Mouse (Mus musculus): ENCODE measurements around the gene Selenow. TPM values are rescaled to one million over a fixed set of nuclear protein-coding genes. Genes with fewer than 3 reads are reported as not detected.

The Selenow gene
- polyA plus RNA-seq, 1 experiment from 2014 or later = 660 TPM

- WGBS = 49% methylated on average over 16 of the region's 16 CpGs
- Histone ChIP-seq H3K4me2 (ENCODE audit: low read depth, low read length) (no peak overlapping the region), H3K4me3 (ENCODE audit: low read length) (no peak overlapping the region), H3K9ac (ENCODE audit: low read depth, low read length) (no peak overlapping the region), H3K9me3 (ENCODE audit: control insufficient read depth, low read length) (no peaks in the 10 kb centered on the region), H3K36me3 (ENCODE audit: control insufficient read depth, insufficient read depth, low read length) (peaks cover 18% of the 10 kb centered on the region), H3K4me1 (ENCODE audit: control insufficient read depth, insufficient read depth, low read length) (no peaks in the 10 kb centered on the region), H3K27me3 (replicated peaks; ENCODE audit: control insufficient read depth, insufficient read depth, low read length) (no peaks in the 10 kb centered on the region; the same call in 1 of the 2 replicates), H3K27ac (ENCODE audit: low read length) (no peak overlapping the region; the same call in 1 of the 2 replicates)
- ATAC-seq = no peak
Measured at GRCm38 (mm10) chr7:15933437-15934359, 11.5 kb upstream of the Selenow start.

GRCm38 (mm10) chr7:15931635-15932034 lies 9.4 kb upstream of the Selenow start:
- Histone ChIP-seq H3K4me2 (ENCODE audit: low read depth, low read length) (no peak overlapping the region), H3K9ac (ENCODE audit: low read depth, low read length) (no peak overlapping the region), H3K4me1 (ENCODE audit: control insufficient read depth, insufficient read depth, low read length) (no peaks in the 10 kb centered on the region), H3K4me3 (ENCODE audit: low read length) (no peak overlapping the region), H3K27ac (ENCODE audit: low read length) (no peak overlapping the region), H3K27me3 (replicated peaks; ENCODE audit: control insufficient read depth, insufficient read depth, low read length) (no peaks in the 10 kb centered on the region; the same call in 1 of the 2 replicates), H3K9me3 (ENCODE audit: control insufficient read depth, low read length) (no peaks in the 10 kb centered on the region), H3K36me3 (ENCODE audit: control insufficient read depth, insufficient read depth, low read length) (0 out of 2 replicates have a peak, but pooled peaks cover under 1% of the 10 kb centered on the region)
- no peak for ATAC-seq
- WGBS = 70% methylated on average over 3 of the region's 3 CpGs

GRCm38 (mm10) chr7:15930543-15930942 lies 8.3 kb upstream of the Selenow start:
- Histone ChIP-seq H3K27ac (ENCODE audit: low read length) (no peak overlapping the region), H3K36me3 (ENCODE audit: control insufficient read depth, insufficient read depth, low read length) (no peaks in the 10 kb centered on the region), H3K9me3 (ENCODE audit: control insufficient read depth, low read length) (no peaks in the 10 kb centered on the region), H3K9ac (ENCODE audit: low read depth, low read length) (no peak overlapping the region), H3K27me3 (replicated peaks; ENCODE audit: control insufficient read depth, insufficient read depth, low read length) (no peaks in the 10 kb centered on the region; the same call in 1 of the 2 replicates), H3K4me1 (ENCODE audit: control insufficient read depth, insufficient read depth, low read length) (no peaks in the 10 kb centered on the region), H3K4me2 (ENCODE audit: low read depth, low read length) (no peak overlapping the region), H3K4me3 (ENCODE audit: low read length) (no peak overlapping the region)
- WGBS = 61% methylated on average over 2 of the region's 2 CpGs
- no peak for ATAC-seq

- 24% methylated on average over 4 of the region's 4 CpGs for WGBS
- H3K4me2 ChIP-seq (ENCODE audit: low read depth, low read length) = no peak overlapping the region
- no peaks in the 10 kb centered on the region; the same call in 1 of the 2 replicates for H3K27me3 ChIP-seq (replicated peaks; ENCODE audit: control insufficient read depth, insufficient read depth, low read length)
- H3K9me3 ChIP-seq (ENCODE audit: control insufficient read depth, low read length) = no peaks in the 10 kb centered on the region
- H3K27ac ChIP-seq (ENCODE audit: low read length) = no peak overlapping the region
- no peak overlapping the region for H3K9ac ChIP-seq (ENCODE audit: low read depth, low read length)
- no peaks in the 10 kb centered on the region for H3K36me3 ChIP-seq (ENCODE audit: control insufficient read depth, insufficient read depth, low read length)
- no peak overlapping the region for H3K4me3 ChIP-seq (ENCODE audit: low read length)
- no peaks in the 10 kb centered on the region for H3K4me1 ChIP-seq (ENCODE audit: control insufficient read depth, insufficient read depth, low read length)
- ATAC-seq = peak; percentile 86
Measured at GRCm38 (mm10) chr7:15929910-15930309, 7.7 kb upstream of the Selenow start.

- Histone ChIP-seq H3K9ac (ENCODE audit: low read depth, low read length) (peak overlapping the region; percentile 81), H3K4me3 (ENCODE audit: low read length) (peak overlapping the region; percentile 81), H3K27me3 (replicated peaks; ENCODE audit: control insufficient read depth, insufficient read depth, low read length) (no peaks in the 10 kb centered on the region), H3K4me1 (ENCODE audit: control insufficient read depth, insufficient read depth, low read length) (peaks cover 16% of the 10 kb centered on the region), H3K27ac (ENCODE audit: low read length) (peak overlapping the region; percentile 81), H3K4me2 (ENCODE audit: low read depth, low read length) (peak overlapping the region; percentile 82), H3K36me3 (ENCODE audit: control insufficient read depth, insufficient read depth, low read length) (peaks cover 18% of the 10 kb centered on the region), H3K9me3 (ENCODE audit: control insufficient read depth, low read length) (no peaks in the 10 kb centered on the region)
- peak; percentile 51 for ATAC-seq
- WGBS = under 1% methylated on average over 10 of the region's 10 CpGs
Measured at GRCm38 (mm10) chr7:15921796-15922195, 406 bp downstream of the Selenow start.

GRCm38 (mm10) chr7:15920645-15921190 lies 1.5 kb downstream of the Selenow start:
- ATAC-seq = no peak
- no peaks in the 10 kb centered on the region for H3K27me3 ChIP-seq (replicated peaks; ENCODE audit: control insufficient read depth, insufficient read depth, low read length)
- H3K4me3 ChIP-seq (ENCODE audit: low read length) = peak overlapping the region; percentile 81
- H3K9me3 ChIP-seq (ENCODE audit: control insufficient read depth, low read length) = no peaks in the 10 kb centered on the region
- WGBS = 83% methylated on average over 6 of the region's 6 CpGs
- H3K9ac ChIP-seq (ENCODE audit: low read depth, low read length) = peak overlapping the region; percentile 81
- H3K4me1 ChIP-seq (ENCODE audit: control insufficient read depth, insufficient read depth, low read length) = peaks cover 16% of the 10 kb centered on the region
- H3K27ac ChIP-seq (ENCODE audit: low read length) = no peak overlapping the region
- H3K36me3 ChIP-seq (ENCODE audit: control insufficient read depth, insufficient read depth, low read length) = peaks cover 22% of the 10 kb centered on the region
- H3K4me2 ChIP-seq (ENCODE audit: low read depth, low read length) = peak overlapping the region; percentile 82

GRCm38 (mm10) chr7:15919947-15920346 lies 2.3 kb downstream of the Selenow start:
- Histone ChIP-seq H3K36me3 (ENCODE audit: control insufficient read depth, insufficient read depth, low read length) (peaks cover 22% of the 10 kb centered on the region), H3K4me2 (ENCODE audit: low read depth, low read length) (no peak overlapping the region), H3K27me3 (replicated peaks; ENCODE audit: control insufficient read depth, insufficient read depth, low read length) (no peaks in the 10 kb centered on the region), H3K4me3 (ENCODE audit: low read length) (no peak overlapping the region), H3K9me3 (ENCODE audit: control insufficient read depth, low read length) (no peaks in the 10 kb centered on the region), H3K27ac (ENCODE audit: low read length) (no peak overlapping the region), H3K4me1 (ENCODE audit: control insufficient read depth, insufficient read depth, low read length) (peaks cover 16% of the 10 kb centered on the region), H3K9ac (ENCODE audit: low read depth, low read length) (no peak overlapping the region)
- ATAC-seq = no peak
- WGBS = 91% methylated on average over 9 of the region's 9 CpGs

- Histone ChIP-seq H3K9me3 (ENCODE audit: control insufficient read depth, low read length) (no peaks in the 10 kb centered on the region), H3K27me3 (replicated peaks; ENCODE audit: control insufficient read depth, insufficient read depth, low read length) (no peaks in the 10 kb centered on the region), H3K4me3 (ENCODE audit: low read length) (no peak overlapping the region), H3K4me1 (ENCODE audit: control insufficient read depth, insufficient read depth, low read length) (peaks cover 16% of the 10 kb centered on the region), H3K27ac (ENCODE audit: low read length) (no peak overlapping the region), H3K4me2 (ENCODE audit: low read depth, low read length) (no peak overlapping the region), H3K36me3 (ENCODE audit: control insufficient read depth, insufficient read depth, low read length) (peaks cover 22% of the 10 kb centered on the region), H3K9ac (ENCODE audit: low read depth, low read length) (no peak overlapping the region)
- no peak for ATAC-seq
Measured at GRCm38 (mm10) chr7:15918371-15918770, 3.8 kb downstream of the Selenow start.

- no peak overlapping the region for H3K9ac ChIP-seq (ENCODE audit: low read depth, low read length)
- peaks cover 22% of the 10 kb centered on the region for H3K36me3 ChIP-seq (ENCODE audit: control insufficient read depth, insufficient read depth, low read length)
- peaks cover 11% of the 10 kb centered on the region for H3K4me1 ChIP-seq (ENCODE audit: control insufficient read depth, insufficient read depth, low read length)
- no peaks in the 10 kb centered on the region for H3K9me3 ChIP-seq (ENCODE audit: control insufficient read depth, low read length)
- H3K27ac ChIP-seq (ENCODE audit: low read length) = no peak overlapping the region
- no peak overlapping the region for H3K4me3 ChIP-seq (ENCODE audit: low read length)
- ATAC-seq = no peak
- no peaks in the 10 kb centered on the region for H3K27me3 ChIP-seq (replicated peaks; ENCODE audit: control insufficient read depth, insufficient read depth, low read length)
- no peak overlapping the region for H3K4me2 ChIP-seq (ENCODE audit: low read depth, low read length)
- WGBS = 76% methylated on average over 4 of the region's 4 CpGs
Measured at GRCm38 (mm10) chr7:15916996-15917395, 5.2 kb downstream of the Selenow start.

All from intestine, embryonic 16.5 days (tissue).